Mouse (Mus musculus) liver, embryonic 12.5 days (tissue): ENCODE measurements around the gene Mtmr6. TPM values are rescaled to one million over a fixed set of nuclear protein-coding genes. Genes with fewer than 3 reads are reported as not detected.

Experiments used
- microRNA counts: library from miRNA; unstranded; fragments of <30 nt; microRNA quantifications from one replicate; lab custom pipeline; 2017
- microRNA-seq: library from miRNA; unstranded; fragments of <30 nt; microRNA quantifications from one replicate; pipeline ENCODE4, GENCODE M21; 2017
- polyA plus RNA-seq: library from polyadenylated mRNA; unstranded; fragments of >200 nt; fragmentation: Nextera tagmentation; extraction: Ambion mirVana; gene quantifications from 2 replicates; pipeline ENCODE4 v1.2.1, GENCODE M21; 2016

The Mtmr6 gene
- polyA plus RNA-seq, 1 experiment from 2014 or later: 16.7 TPM

MicroRNA genes within 50 kb of the gene (microRNA counts, 519-probe panel; counts per million panel counts)
- microRNA mmu-miR-719 (lab: Ali Mortazavi, UCI): 582 counts per million, percentile 70 among the panel's probes with 10 or more counts

Small RNA genes within 50 kb of the gene (microRNA-seq; reads per million reads assigned to microRNA genes)
- gene Mir719: not detected

Other genes starting within 250 kb of the Mtmr6 start
- 2.0 and 3.3 TPM in 2 replicates for gene Atp8a2, start 68.0 kb upstream of the Mtmr6 start, polyA plus RNA-seq
- not detected in 2 replicates for gene Nupl1, start 13.8 kb upstream of the Mtmr6 start, polyA plus RNA-seq
- gene Gm49336, start 13.7 kb upstream of the Mtmr6 start, polyA plus RNA-seq: 50.9 and 53.1 TPM in 2 replicates
- gene Amer2, start 108.0 kb downstream of the Mtmr6 start, polyA plus RNA-seq: 0.49 and 0.50 TPM in 2 replicates